Mouse (Mus musculus): ENCODE results near the gene Tmtc3. TPM values are rescaled to one million over a fixed set of nuclear protein-coding genes. Genes with fewer than 3 reads are reported as not detected.

Tmtc3 gene
- total RNA-seq (2012; rRNA removed), result not detected in 2 replicates
- not detected in 2 replicates for total RNA-seq (2014; rRNA removed)
- not detected in 2 replicates for polyA plus RNA-seq (2012; ENCODE audit: insufficient read length, low read depth)

GRCm38 (mm10) chr10:100487097-100487978, at the start of gene Tmtc3, which contains the start of gene Cep290:
Gene Tmtc3 (minus strand): TSS chr10:100487350.
Gene Cep290 (plus strand): TSS chr10:100487558.
- in situ Hi-C loops (cut with MboI; ENCODE audit: low pct_ligation_motif_present, low pct_unique_long_range_greater_than_20kb, low sequenced_read_pairs), result no loop called here

GRCm38 (mm10) chr10:100524499-100525390, 37.6 kb upstream of the Tmtc3 start:
- H3K9me3 ChIP-seq (replicated peaks; ENCODE audit: low read length), result peaks cover 26% of the 10 kb centered on the region
- H3K4me2 ChIP-seq (ENCODE audit: insufficient read depth, low read depth, poor library complexity, severe bottlenecking), result no peak overlapping the region
- no peaks in the 10 kb centered on the region for H3K79me2 ChIP-seq (replicated peaks; ENCODE audit: control insufficient read depth, extremely low read depth, insufficient read depth, poor library complexity, severe bottlenecking)
- H3K27me3 ChIP-seq (replicated peaks), result no peaks in the 10 kb centered on the region
- dilution Hi-C loops (cut with MboI; ENCODE audit: extremely low pct_ligation_motif_present, extremely low pct_unique_long_range_greater_than_20kb, low sequenced_read_pairs) (no loop called here), in situ Hi-C loops (cut with MboI; ENCODE audit: low pct_ligation_motif_present, low pct_unique_long_range_greater_than_20kb, low sequenced_read_pairs) (no loop called here)
- no peak overlapping the region for H3K9ac ChIP-seq (ENCODE audit: insufficient read depth, low read depth)
- no peaks in the 10 kb centered on the region for H3K36me3 ChIP-seq (replicated peaks in 1 of 2; ENCODE audit: control insufficient read depth in 1 of 2, insufficient read depth in 1 of 2, low read length in 1 of 2)
- no peak overlapping the region for H3K27ac ChIP-seq (ENCODE audit: insufficient read depth, low read depth)
- H3K4me1 ChIP-seq (ENCODE audit: control insufficient read depth in 1 of 2, insufficient read depth in 2 of 2), result no peaks in the 10 kb centered on the region
- DNase-seq (ENCODE audit: extremely low read depth), result no peak
- TF ChIP-seq USF2 (conservative IDR thresholded peaks at IDR 0.05; ENCODE audit: low read depth, low read length) (no peak), GABPA (IDR thresholded peaks at IDR 0.05; ENCODE audit: insufficient replicate concordance, low read depth, low read length) (no peak), CTCF (conservative IDR thresholded peaks at IDR 0.05 in 1 of 2, IDR thresholded peaks at IDR 0.05 in 1 of 2; ENCODE audit: low read depth in 2 of 2, low read length in 2 of 2) (no peak), TCF12 (IDR thresholded peaks at IDR 0.05; ENCODE audit: low read depth, low read length) (no peak), RCOR1 (conservative IDR thresholded peaks at IDR 0.05; ENCODE audit: low read depth, low read length) (no peak)
- H3K4me3 ChIP-seq (replicated peaks in 1 of 3; ENCODE audit: low read depth in 2 of 3, low read length in 2 of 3, poor library complexity in 1 of 3), result no peak overlapping the region

More at GRCm38 (mm10) chr10:100487097-100487978, at the start of gene Tmtc3, which contains the start of gene Cep290:
- DNase-seq (ENCODE audit: extremely low read depth), result no peak
- Histone ChIP-seq H3K4me1 (ENCODE audit: control insufficient read depth in 1 of 2, insufficient read depth in 2 of 2) (no peaks in the 10 kb centered on the region), H3K79me2 (replicated peaks; ENCODE audit: control insufficient read depth, extremely low read depth, insufficient read depth, poor library complexity, severe bottlenecking) (no peaks in the 10 kb centered on the region), H3K4me3 (replicated peaks in 1 of 3; ENCODE audit: low read depth in 2 of 3, low read length in 2 of 3, poor library complexity in 1 of 3) (no peak within 1 kb of the TSS), H3K9ac (ENCODE audit: insufficient read depth, low read depth) (no peak within 1 kb of the TSS), H3K27ac (ENCODE audit: insufficient read depth, low read depth) (no peak within 1 kb of the TSS), H3K9me3 (replicated peaks; ENCODE audit: low read length) (peaks cover 48% of the 10 kb centered on the region), H3K36me3 (replicated peaks in 1 of 2; ENCODE audit: control insufficient read depth in 1 of 2, insufficient read depth in 1 of 2, low read length in 1 of 2) (no peaks in the 10 kb centered on the region), H3K27me3 (replicated peaks) (no peaks in the 10 kb centered on the region), H3K4me2 (ENCODE audit: insufficient read depth, low read depth, poor library complexity, severe bottlenecking) (no peak within 1 kb of the TSS)
- TF ChIP-seq HCFC1 (IDR thresholded peaks at IDR 0.05; ENCODE audit: low read depth, low read length) (no peak), JUN (IDR thresholded peaks at IDR 0.05; ENCODE audit: insufficient read depth, low read depth, low read length) (no peak), MAFK (IDR thresholded peaks at IDR 0.05; ENCODE audit: insufficient replicate concordance, low read length) (no peak), KAT2A (IDR thresholded peaks at IDR 0.05; ENCODE audit: insufficient replicate concordance, low read length) (no peak), ZKSCAN1 (IDR thresholded peaks at IDR 0.05; ENCODE audit: borderline replicate concordance, low read depth, low read length) (no peak), JUND (conservative IDR thresholded peaks at IDR 0.05; ENCODE audit: low read depth, low read length) (no peak), BHLHE40 (IDR thresholded peaks at IDR 0.05; ENCODE audit: low read depth, low read length) (no peak), POLR2AphosphoS2 (IDR thresholded peaks at IDR 0.05; ENCODE audit: low read depth, low read length) (no peak), GABPA (IDR thresholded peaks at IDR 0.05; ENCODE audit: insufficient replicate concordance, low read depth, low read length) (no peak), MXI1 (IDR thresholded peaks at IDR 0.05; ENCODE audit: low read depth, low read length) (no peak), ELF1 (IDR thresholded peaks at IDR 0.05; ENCODE audit: low read depth, low read length) (no peak), PAX5 (IDR thresholded peaks at IDR 0.05; ENCODE audit: low read length) (no peak), MEF2A (IDR thresholded peaks at IDR 0.05; ENCODE audit: borderline replicate concordance, low read depth, low read length) (no peak), ETS1 (conservative IDR thresholded peaks at IDR 0.05; ENCODE audit: low read depth, low read length) (no peak), UBTF (IDR thresholded peaks at IDR 0.05; ENCODE audit: low read depth, low read length) (no peak), ZMIZ1 (IDR thresholded peaks at IDR 0.05; ENCODE audit: low read depth, low read length) (no peak), E2F4 (IDR thresholded peaks at IDR 0.05; ENCODE audit: insufficient replicate concordance, low read depth, low read length) (no peak)
- dilution Hi-C loops (cut with MboI; ENCODE audit: extremely low pct_ligation_motif_present, extremely low pct_unique_long_range_greater_than_20kb, low sequenced_read_pairs), result no loop called here

Measured in CH12.LX (cell line).